Mouse (Mus musculus): Measurements from ENCODE around the gene Mzf1.

Gene Mzf1

GRCm38 (mm10) chr7:13001584-13001983 is 53.0 kb downstream of the Mzf1 start:
- no peak for DNase-seq

GRCm38 (mm10) chr7:12998851-12999250 is 55.7 kb downstream of the Mzf1 start, which contains the start of gene Trim28:
Trim28 (plus strand) TSS chr7:12999114.
- DNase-seq = no peak

GRCm38 (mm10) chr7:12998053-12998452 is 56.5 kb downstream of the Mzf1 start, which contains the start of gene Slc27a5:
Slc27a5 (minus strand) TSS chr7:12998192.
- no peak for DNase-seq

- DNase-seq = no peak
Measured at GRCm38 (mm10) chr7:12997230-12997629, 57.3 kb downstream of the Mzf1 start.

- no peak for DNase-seq
Measured at GRCm38 (mm10) chr7:12995862-12996261, 58.7 kb downstream of the Mzf1 start.

- DNase-seq = no peak
Measured at GRCm38 (mm10) chr7:12993148-12993547, 61.4 kb downstream of the Mzf1 start.
